Mouse (Mus musculus) adrenal gland, postnatal 14 days (tissue): ENCODE measurements at regions not wholly inside any gene's neighbourhood (a gene's known extent, or its start where the extent isn't known, plus 50 kb on each side); places are given as distances from the start of the nearest gene placed in this dataset.
"Not testable (repeated sequence)": the region's sequence is repeated elsewhere in the genome, so short reads cannot be mapped to it uniquely, and the experiment has no call there.

ENCODE experiments used
- DNase-seq: peaks from one replicate; pipeline ENCODE4 v3.0.0; 2021; ENCODE audit warnings: mixed read lengths

- peak; percentile 46 for DNase-seq
These were observed 143.0 kb upstream of the Kcng1 start for GRCm38 (mm10) chr2:168424277-168425099.

GRCm38 (mm10) chr2:168423551-168423950 lies 142.0 kb upstream of the Kcng1 start:
- peak; percentile 35 for DNase-seq

DNA sequence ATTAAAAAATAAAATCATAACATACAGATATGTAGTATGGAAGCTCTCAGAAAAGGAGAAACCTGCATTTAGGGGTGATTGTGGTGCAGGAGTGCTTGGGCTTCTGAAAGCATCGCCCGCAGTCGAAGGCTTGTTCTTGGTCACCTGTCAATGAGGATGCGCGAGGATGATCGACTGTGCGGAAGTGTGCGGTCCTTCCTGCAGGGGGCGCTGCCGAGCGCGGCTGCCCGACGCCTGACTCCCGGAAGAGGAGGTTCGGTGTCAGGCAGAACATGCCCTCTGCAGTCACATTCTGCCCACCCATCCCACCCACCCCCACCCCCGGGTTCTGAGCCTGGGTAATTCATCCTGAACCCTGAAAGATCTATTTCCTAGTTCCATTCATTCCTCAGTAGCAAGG lies 133.6 kb upstream of the Kcng1 start:
- DNase-seq: peak; percentile 35

- no peak for DNase-seq
These were observed 132.8 kb upstream of the Kcng1 start for GRCm38 (mm10) chr2:168414110-168414872.

DNA sequence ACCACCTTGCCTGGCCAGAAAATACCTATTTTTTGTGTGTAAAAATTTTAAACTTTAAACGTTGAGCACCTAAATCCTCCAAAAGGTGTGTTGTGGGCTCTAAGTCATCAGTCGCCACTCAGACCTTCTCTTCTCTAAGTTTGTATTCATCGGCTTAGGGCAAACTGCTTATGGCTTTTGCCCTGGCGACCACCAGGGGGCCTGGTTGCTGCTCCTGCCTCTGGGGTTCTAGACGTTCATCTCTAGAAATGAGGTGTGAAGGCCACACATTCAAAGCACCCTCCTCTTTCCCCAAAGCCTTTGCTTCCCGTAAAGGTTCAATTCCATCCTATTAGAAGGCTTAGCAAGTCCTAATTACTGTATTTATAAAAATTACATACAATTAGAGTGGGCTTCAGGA lies 131.3 kb upstream of the Kcng1 start:
- no peak for DNase-seq

GRCm38 (mm10) chr2:168402782-168403513 lies 121.4 kb upstream of the Kcng1 start:
- DNase-seq: no peak

GRCm38 (mm10) chr2:168399088-168399709 lies 117.7 kb upstream of the Kcng1 start:
- no peak for DNase-seq

DNA sequence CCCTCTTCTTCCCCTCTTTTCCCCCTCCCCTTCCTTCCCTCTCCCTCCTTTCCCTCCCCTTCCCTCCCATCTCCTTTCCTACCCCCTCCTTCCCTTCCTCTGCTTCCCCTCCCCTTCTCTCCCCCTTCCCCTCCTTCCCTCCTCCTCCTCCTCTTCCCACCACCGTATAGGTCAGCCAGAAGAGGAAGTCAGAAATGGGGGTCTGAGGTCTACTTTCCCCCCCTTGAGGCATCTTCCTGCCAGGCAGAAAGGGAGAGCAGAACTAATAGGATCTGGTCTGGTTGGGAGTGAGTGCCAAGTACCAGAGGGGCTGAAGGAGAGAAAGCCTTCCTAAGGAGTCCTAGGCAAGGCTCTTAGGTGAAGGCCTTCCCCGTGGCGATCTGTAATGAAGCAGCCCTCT lies 114.8 kb upstream of the Kcng1 start:
- DNase-seq: no peak

DNA sequence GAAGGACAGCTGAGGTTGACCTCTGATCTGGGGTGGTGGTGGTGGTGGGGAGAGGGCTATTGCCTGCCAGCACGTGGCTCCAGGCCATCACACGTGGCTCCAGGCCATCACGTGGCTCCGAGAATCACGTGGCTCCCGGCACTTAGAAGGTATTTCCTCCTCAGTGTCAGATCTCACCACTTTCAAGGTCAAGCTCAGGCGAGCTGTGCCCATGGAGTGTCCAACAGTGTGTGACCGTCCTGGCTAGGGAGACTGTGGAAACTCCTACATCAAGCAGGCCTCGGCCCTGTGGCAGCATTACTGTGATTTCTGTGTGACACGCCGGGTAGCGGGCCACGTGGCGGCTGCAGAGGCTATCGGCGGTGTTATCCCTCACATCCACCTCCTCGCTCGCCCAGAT lies 111.8 kb upstream of the Kcng1 start:
- no peak for DNase-seq

- not testable (repeated sequence) for DNase-seq
These were observed 110.6 kb upstream of the Kcng1 start for GRCm38 (mm10) chr2:168392171-168392570.

DNA sequence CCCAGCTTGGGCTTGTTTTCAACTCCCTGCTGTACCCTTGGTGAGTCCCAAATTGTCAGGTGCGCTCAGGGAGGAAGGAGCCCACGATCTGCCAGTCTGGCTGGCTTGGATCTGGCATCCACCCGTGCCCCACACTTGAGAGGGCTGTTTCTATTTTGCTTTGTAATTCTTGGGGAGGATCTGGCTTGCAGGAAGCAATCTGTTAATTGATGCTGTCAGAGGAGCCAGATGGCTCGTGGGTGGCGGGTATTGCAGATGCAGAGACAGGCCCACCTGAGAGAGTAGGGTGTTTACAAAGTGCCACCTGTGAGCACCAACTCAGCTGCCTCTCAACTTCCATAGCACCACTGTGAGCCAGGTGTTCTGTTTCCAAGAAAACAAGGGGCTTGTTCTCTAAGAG lies 99.1 kb upstream of the Kcng1 start:
- no peak for DNase-seq

DNA sequence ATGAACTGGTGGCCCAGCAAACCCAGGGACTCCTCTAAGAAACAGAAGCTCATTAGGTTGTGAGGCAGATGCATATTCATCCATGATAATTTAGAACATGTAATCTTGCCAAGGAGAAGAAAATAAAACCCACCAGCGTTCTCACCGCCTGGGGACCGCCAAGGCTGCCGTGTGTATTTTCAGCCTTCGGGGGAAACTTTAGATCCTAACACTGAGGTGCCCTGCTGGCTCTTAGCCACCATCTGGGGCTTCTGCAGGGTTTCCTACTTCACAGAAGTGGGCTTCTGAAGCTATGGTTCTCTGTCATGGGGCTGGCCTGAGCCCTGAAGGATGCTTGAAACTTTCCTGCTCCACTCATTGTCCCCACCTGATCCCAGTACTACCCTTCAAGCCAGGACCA lies 90.8 kb upstream of the Kcng1 start:
- DNase-seq: no peak

- no peak for DNase-seq
These were observed 89.7 kb upstream of the Kcng1 start for GRCm38 (mm10) chr2:168371245-168371644.

DNA sequence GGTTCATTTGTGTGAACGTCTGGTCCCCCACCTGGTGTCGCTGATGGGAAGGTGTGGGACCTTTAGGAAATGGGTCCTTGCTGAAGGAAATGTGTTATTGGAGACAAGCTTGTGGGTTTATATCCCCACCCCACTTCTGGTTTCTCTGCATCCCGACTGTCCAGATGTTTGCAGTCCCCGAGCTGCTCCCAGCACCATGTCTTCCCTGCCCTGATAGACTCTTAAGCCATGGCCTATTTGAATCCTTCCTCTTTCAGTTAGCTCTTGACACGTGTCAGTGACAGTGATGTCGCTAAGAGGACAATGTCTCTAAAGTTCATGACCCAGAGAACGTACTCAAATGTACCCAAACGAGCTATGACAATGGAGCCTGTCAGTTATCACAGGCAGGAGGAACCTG lies 77.7 kb upstream of the Kcng1 start:
- no peak for DNase-seq

GRCm38 (mm10) chr2:168358551-168358950 lies 77.0 kb upstream of the Kcng1 start:
- DNase-seq: no peak

DNA sequence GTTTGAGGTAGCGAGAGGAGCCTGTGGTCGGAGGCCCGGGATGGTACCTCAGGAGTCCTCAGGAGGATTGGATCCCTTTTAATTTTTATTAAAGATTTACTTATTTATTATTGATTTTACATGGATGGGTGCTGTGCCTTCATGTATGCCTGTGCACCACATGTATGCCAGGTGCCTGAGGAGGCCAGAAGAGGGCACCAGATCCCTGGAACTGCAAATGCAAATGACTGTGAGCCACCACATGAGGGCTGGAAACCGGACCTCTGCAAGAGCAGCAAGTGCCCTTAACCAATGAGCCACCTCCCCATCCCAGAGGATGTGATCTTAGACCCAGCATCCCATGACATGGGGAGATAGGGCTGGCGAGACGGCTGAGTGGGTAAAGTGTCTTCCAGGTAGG lies 76.3 kb upstream of the Kcng1 start:
- no peak for DNase-seq

GRCm38 (mm10) chr2:168354397-168354796 lies 72.9 kb upstream of the Kcng1 start:
- DNase-seq: no peak

- no peak for DNase-seq
These were observed 71.1 kb upstream of the Kcng1 start for GRCm38 (mm10) chr2:168352626-168353025.

DNA sequence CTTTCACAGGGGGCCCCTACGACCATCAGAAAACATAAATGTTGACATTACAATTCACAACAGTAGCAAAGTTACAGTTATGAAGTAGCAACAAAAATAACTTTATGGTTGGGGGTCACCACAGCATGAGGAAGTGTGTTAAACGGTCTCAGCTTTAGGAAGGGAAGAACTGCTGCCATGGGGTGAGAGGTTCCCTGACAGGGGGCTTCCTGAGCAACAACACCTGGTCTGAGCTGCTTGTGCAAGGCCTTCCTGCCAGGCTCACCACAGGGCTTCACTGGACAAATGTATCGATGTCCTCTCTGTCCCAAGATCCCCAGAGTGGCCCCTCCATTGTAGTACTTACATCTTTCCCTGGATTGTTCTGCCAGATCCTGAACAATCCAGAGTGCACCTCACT lies 70.7 kb upstream of the Kcng1 start:
- DNase-seq: no peak

- DNase-seq: no peak
These were observed 63.8 kb upstream of the Kcng1 start for GRCm38 (mm10) chr2:168345384-168345783.

DNA sequence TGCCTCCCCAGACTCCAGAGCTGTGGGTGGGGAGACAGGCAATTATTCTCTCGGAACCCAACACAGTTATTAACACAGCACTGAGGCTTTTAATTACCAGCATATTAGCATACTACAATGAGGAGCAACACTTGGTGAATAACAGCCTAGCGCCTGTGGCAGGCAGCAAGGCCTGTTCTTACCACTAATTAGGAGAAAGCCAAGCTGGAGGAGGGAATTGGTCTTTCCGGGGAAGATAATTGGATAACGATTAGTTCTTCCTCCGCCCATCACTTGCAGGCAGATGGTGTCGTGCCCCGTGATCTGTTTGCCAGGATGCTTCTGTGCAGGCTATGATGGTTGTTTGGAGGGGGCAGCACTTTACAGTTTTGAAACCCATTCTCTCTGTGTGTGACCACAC lies 62.2 kb upstream of the Kcng1 start:
- DNase-seq: no peak

GRCm38 (mm10) chr2:168338819-168339218 lies 57.3 kb upstream of the Kcng1 start:
- DNase-seq: no peak

DNA sequence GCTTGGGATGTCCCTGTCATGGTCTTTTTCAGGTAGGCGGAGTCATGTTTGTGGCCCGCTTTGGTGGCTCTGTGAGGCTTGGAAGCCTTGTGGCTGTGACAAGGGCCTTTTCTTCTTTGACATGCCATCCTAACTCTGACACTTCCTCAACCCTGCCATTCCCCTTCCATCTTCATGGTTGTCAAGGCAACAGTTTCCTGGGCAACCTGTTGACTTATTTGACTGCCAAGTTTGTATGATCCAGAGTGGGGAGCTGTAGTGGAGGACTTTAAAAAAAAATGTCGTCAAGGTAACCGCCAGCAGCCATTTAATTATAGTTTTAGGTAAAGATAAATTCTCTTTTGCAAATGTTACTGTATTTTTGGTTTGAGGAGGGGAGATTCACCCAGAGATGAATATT lies 56.8 kb upstream of the Kcng1 start:
- DNase-seq: no peak
